Mouse (Mus musculus) E14TG2a.4 (cell line): ENCODE results near the gene Lrrc3b.
A peak's percentile ranks its signal among the peaks of the same experiment; 100 is the strongest.

ENCODE experiments used
- H3K27me3 ChIP-seq: 2 replicates; pipeline ENCODE4 v1.6.1; 2014; ENCODE audit warnings: low read length, control low read depth; ENCODE audit not compliant: insufficient read depth
- H3K36me3 ChIP-seq: 2 replicates; pipeline ENCODE4 v1.6.1; 2014; ENCODE audit warnings: low read length, control low read depth; ENCODE audit not compliant: insufficient read depth
- H3K4me1 ChIP-seq: replicated peaks from 2 replicates; pipeline ENCODE4 v1.6.1; 2014; ENCODE audit warnings: low read depth, low read length, control low read depth
- H3K4me3 ChIP-seq: replicated peaks from 2 replicates; pipeline ENCODE4 v1.5.1; 2014; ENCODE audit warnings: mild to moderate bottlenecking, low read length
- H3K9me3 ChIP-seq: 2 replicates; pipeline ENCODE4 v1.6.1; 2014; ENCODE audit warnings: low read length, control low read depth
- CTCF ChIP-seq: conservative IDR thresholded peaks from 2 replicates; pipeline ENCODE4 v1.5.1; 2014; ENCODE audit warnings: low read length
- NANOG ChIP-seq: IDR thresholded peaks from 2 replicates; pipeline ENCODE4 v1.6.1; 2014; ENCODE audit warnings: borderline replicate concordance, low read length, mixed read lengths
- POU5F1 ChIP-seq: IDR thresholded peaks from 2 replicates; pipeline ENCODE4 v1.6.1; 2014; ENCODE audit warnings: low read length, borderline replicate concordance

The Lrrc3b gene

GRCm38 (mm10) chr14:15359893-15360292 is 78.9 kb downstream of the Lrrc3b start:
- Histone ChIP-seq H3K4me1 (no peaks in the 10 kb centered on the region), H3K36me3 (no peaks in the 10 kb centered on the region), H3K4me3 (no peak overlapping the region), H3K27me3 (no peaks in the 10 kb centered on the region), H3K9me3 (no peaks in the 10 kb centered on the region)
- TF ChIP-seq NANOG (no peak), POU5F1 (no peak), CTCF (no peak)

GRCm38 (mm10) chr14:15359134-15359533 is 79.7 kb downstream of the Lrrc3b start:
- Histone ChIP-seq H3K9me3 (no peaks in the 10 kb centered on the region), H3K4me3 (no peak overlapping the region), H3K4me1 (no peaks in the 10 kb centered on the region), H3K36me3 (no peaks in the 10 kb centered on the region), H3K27me3 (no peaks in the 10 kb centered on the region)
- TF ChIP-seq CTCF = no peak
- TF ChIP-seq NANOG = no peak
- TF ChIP-seq POU5F1 = no peak

GRCm38 (mm10) chr14:15355512-15355911 is 83.3 kb downstream of the Lrrc3b start:
- Histone ChIP-seq H3K4me1 (no peaks in the 10 kb centered on the region), H3K4me3 (no peak overlapping the region), H3K36me3 (no peaks in the 10 kb centered on the region), H3K9me3 (no peaks in the 10 kb centered on the region), H3K27me3 (no peaks in the 10 kb centered on the region)
- TF ChIP-seq CTCF (peak; percentile 63), NANOG (no peak)

GRCm38 (mm10) chr14:15354299-15354698 is 84.5 kb downstream of the Lrrc3b start:
- no peaks in the 10 kb centered on the region for H3K36me3 ChIP-seq
- TF ChIP-seq POU5F1 (no peak), CTCF (no peak), NANOG (no peak)
- no peaks in the 10 kb centered on the region for H3K4me1 ChIP-seq
- no peaks in the 10 kb centered on the region for H3K27me3 ChIP-seq
- no peaks in the 10 kb centered on the region for H3K9me3 ChIP-seq
- H3K4me3 ChIP-seq = no peak overlapping the region

- Histone ChIP-seq H3K27me3 (no peaks in the 10 kb centered on the region), H3K9me3 (no peaks in the 10 kb centered on the region), H3K36me3 (no peaks in the 10 kb centered on the region), H3K4me1 (no peaks in the 10 kb centered on the region), H3K4me3 (no peak overlapping the region)
- TF ChIP-seq NANOG (no peak), CTCF (no peak), POU5F1 (no peak)
These were observed 105.7 kb downstream of the Lrrc3b start for GRCm38 (mm10) chr14:15333130-15333529.

GRCm38 (mm10) chr14:15331370-15331769 is 107.4 kb downstream of the Lrrc3b start:
- no peaks in the 10 kb centered on the region for H3K4me1 ChIP-seq
- H3K4me3 ChIP-seq = no peak overlapping the region
- no peak for TF ChIP-seq NANOG
- no peak for TF ChIP-seq CTCF
- no peak for TF ChIP-seq POU5F1
- no peaks in the 10 kb centered on the region for H3K27me3 ChIP-seq
- H3K36me3 ChIP-seq = no peaks in the 10 kb centered on the region
- H3K9me3 ChIP-seq = no peaks in the 10 kb centered on the region

GRCm38 (mm10) chr14:15330155-15330554 is 108.6 kb downstream of the Lrrc3b start:
- H3K9me3 ChIP-seq = no peaks in the 10 kb centered on the region
- no peaks in the 10 kb centered on the region for H3K4me1 ChIP-seq
- H3K4me3 ChIP-seq = no peak overlapping the region
- no peak for TF ChIP-seq NANOG
- no peak for TF ChIP-seq CTCF
- no peak for TF ChIP-seq POU5F1
- H3K36me3 ChIP-seq = no peaks in the 10 kb centered on the region
- H3K27me3 ChIP-seq = no peaks in the 10 kb centered on the region

GRCm38 (mm10) chr14:15325872-15326271 is 112.9 kb downstream of the Lrrc3b start:
- TF ChIP-seq CTCF (no peak), NANOG (no peak)
- H3K4me1 ChIP-seq = no peaks in the 10 kb centered on the region
- H3K36me3 ChIP-seq = no peaks in the 10 kb centered on the region
- H3K27me3 ChIP-seq = no peaks in the 10 kb centered on the region
- H3K4me3 ChIP-seq = no peak overlapping the region
- peaks cover 4% of the 10 kb centered on the region; the same call in 1 of the 2 replicates for H3K9me3 ChIP-seq

- H3K9me3 ChIP-seq = peaks cover 4% of the 10 kb centered on the region; the same call in 1 of the 2 replicates
- TF ChIP-seq POU5F1 (no peak), CTCF (no peak), NANOG (no peak)
- H3K36me3 ChIP-seq = no peaks in the 10 kb centered on the region
- H3K4me1 ChIP-seq = peaks cover 10% of the 10 kb centered on the region
- no peak overlapping the region for H3K4me3 ChIP-seq
- H3K27me3 ChIP-seq = no peaks in the 10 kb centered on the region
These were observed 116.2 kb downstream of the Lrrc3b start for GRCm38 (mm10) chr14:15322441-15323123.
